Mouse (Mus musculus) midbrain, embryonic 14.5 days (tissue): ENCODE data around the gene Trmt6. TPM values are rescaled to one million over a fixed set of nuclear protein-coding genes. Genes with fewer than 3 reads are reported as not detected.

ENCODE experiments used
- ATAC-seq: fragments of 200-750 bp; cut with Nextera tagmentation; 2 replicates; pipeline ENCODE4 v1.8.0; 2017; ENCODE audit warnings: moderate number of reproducible peaks, moderate library complexity; ENCODE audit not compliant: low FRiP score, low TSS enrichment
- DNase-seq: peaks from one replicate; pipeline ENCODE4 v3.0.0-alpha.2; 2015
- H3K27ac ChIP-seq: fragments of 300-500 bp; sonication (generic); replicated peaks from 2 replicates; pipeline ENCODE4 v1.5.1; 2014; ENCODE audit warnings: mild to moderate bottlenecking, low read depth, low read length, moderate library complexity
- H3K27me3 ChIP-seq: fragments of 300-500 bp; sonication (generic); 2 replicates; pipeline ENCODE4 v1.6.1; 2014; ENCODE audit warnings: low read length, control low read depth, mixed read lengths; ENCODE audit not compliant: control insufficient read depth, insufficient read depth
- H3K36me3 ChIP-seq: fragments of 300-500 bp; sonication (generic); 2 replicates; pipeline ENCODE4 v1.6.1; 2014; ENCODE audit warnings: low read length, control low read depth; ENCODE audit not compliant: control insufficient read depth, insufficient read depth
- H3K4me1 ChIP-seq: fragments of 300-500 bp; sonication (generic); 2 replicates; pipeline ENCODE4 v1.6.1; 2014; ENCODE audit warnings: mild to moderate bottlenecking, antibody characterized with exemption, low read length, control low read depth; ENCODE audit not compliant: control insufficient read depth, insufficient read depth
- H3K4me2 ChIP-seq: fragments of 300-500 bp; sonication (generic); 2 replicates; pipeline ENCODE4 v1.6.1; 2014; ENCODE audit warnings: mild to moderate bottlenecking, low read length, moderate library complexity
- H3K4me3 ChIP-seq: fragments of 300-500 bp; sonication (generic); replicated peaks from 2 replicates; pipeline ENCODE4 v1.5.1; 2014; ENCODE audit warnings: low read depth, low read length
- H3K9ac ChIP-seq: fragments of 300-500 bp; sonication (generic); replicated peaks from 2 replicates; pipeline ENCODE4 v1.6.1; 2014; ENCODE audit warnings: mild to moderate bottlenecking, low read length, moderate library complexity
- H3K9me3 ChIP-seq: fragments of 300-500 bp; sonication (generic); 2 replicates; pipeline ENCODE4 v1.6.1; 2016; ENCODE audit warnings: low read length, control low read depth, mixed read lengths; ENCODE audit not compliant: control insufficient read depth
- WGBS: fragments of 180-500 bp; shearing (Covaris S2); extraction: QIAGEN DNeasy Blood & Tissue Kit; methylation state at CpG from one replicate; pipeline ENCODE4 v1.1.7; 2014; 5-methylcytosine and 5-hydroxymethylcytosine counted together
- polyA plus RNA-seq: library from polyadenylated mRNA; unstranded; fragments of >200 nt; fragmentation: Nextera tagmentation; extraction: Ambion mirVana; gene quantifications from 2 replicates; pipeline ENCODE4 v1.2.1, GENCODE M21; 2014

The Trmt6 gene
- polyA plus RNA-seq, 1 experiment from 2014 or later = 23.5 TPM

DNA sequence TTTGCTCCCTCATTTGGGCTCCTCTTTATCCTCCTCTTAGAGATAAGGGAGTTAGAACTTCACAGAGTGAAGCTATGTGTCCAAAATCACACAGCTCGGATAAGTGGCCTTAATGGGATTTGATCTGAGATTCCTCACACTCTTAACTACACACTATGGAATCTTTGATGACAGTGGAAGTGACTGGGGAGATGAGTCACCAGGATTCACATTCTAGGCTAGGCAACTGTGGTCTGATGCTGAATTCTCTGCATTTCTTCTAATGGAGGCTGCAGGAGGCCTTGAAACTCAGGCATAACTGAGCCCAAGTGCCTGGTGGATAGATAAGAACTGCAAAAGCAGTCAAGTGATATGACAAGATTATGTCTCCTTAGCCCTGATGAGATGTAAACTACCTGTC, 45.0 kb downstream of the Trmt6 start:
- Histone ChIP-seq H3K4me2 (no peak overlapping the region), H3K4me3 (no peak overlapping the region), H3K9ac (no peak overlapping the region), H3K36me3 (no peaks in the 10 kb centered on the region), H3K4me1 (no peaks in the 10 kb centered on the region), H3K9me3 (no peaks in the 10 kb centered on the region), H3K27ac (no peak overlapping the region), H3K27me3 (no peaks in the 10 kb centered on the region)
- no peak for ATAC-seq
- 75% methylated on average over 1 of the region's 1 CpGs for WGBS
- DNase-seq = no peak

DNA sequence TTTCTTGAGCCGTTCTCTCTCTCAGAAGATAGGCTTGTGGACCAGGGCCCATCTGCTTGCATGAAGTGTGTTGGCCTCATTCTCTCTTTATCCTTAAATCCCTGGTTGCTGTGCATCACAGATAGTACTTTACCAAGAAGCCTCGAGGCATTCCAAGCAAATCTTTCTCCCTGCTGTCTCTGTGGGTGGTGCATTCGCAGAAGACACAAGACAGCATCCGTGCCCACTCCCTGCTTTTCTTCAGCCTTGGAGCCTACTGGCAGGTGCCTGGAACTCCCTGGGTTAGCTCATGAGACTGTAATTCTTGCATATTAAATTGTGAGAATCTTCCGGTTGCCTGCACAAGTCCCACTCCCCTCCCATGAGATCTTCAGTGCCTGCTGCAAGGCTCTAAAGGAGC, 57.9 kb downstream of the Trmt6 start:
- DNase-seq (no peak), ATAC-seq (no peak)
- H3K4me3 ChIP-seq = no peak overlapping the region
- no peaks in the 10 kb centered on the region for H3K27me3 ChIP-seq
- 49% methylated on average over 5 of the region's 5 CpGs for WGBS
- no peaks in the 10 kb centered on the region for H3K4me1 ChIP-seq
- H3K27ac ChIP-seq = no peak overlapping the region
- H3K4me2 ChIP-seq = no peak overlapping the region
- H3K9me3 ChIP-seq = no peaks in the 10 kb centered on the region
- no peaks in the 10 kb centered on the region for H3K36me3 ChIP-seq
- no peak overlapping the region for H3K9ac ChIP-seq

Other genes with a start within 250 kb of the Trmt6 start
- 87.5 and 104 TPM in 2 replicates for gene Gpcpd1, start 228.3 kb downstream of the Trmt6 start, polyA plus RNA-seq
- 23.3 and 26.2 TPM in 2 replicates for gene Shld1, start 129.1 kb downstream of the Trmt6 start, polyA plus RNA-seq
- 62.0 and 62.4 TPM in 2 replicates for gene Chgb, start 34.8 kb downstream of the Trmt6 start, polyA plus RNA-seq
- gene Mcm8, start 86 bp upstream of the Trmt6 start, polyA plus RNA-seq = 4.6 and 7.1 TPM in 2 replicates
- gene Crls1, start 30.6 kb upstream of the Trmt6 start, polyA plus RNA-seq = 11.1 and 12.0 TPM in 2 replicates
- 0.09 and 0.14 TPM in 2 replicates for gene Lrrn4, start 64.8 kb upstream of the Trmt6 start, polyA plus RNA-seq
- 0.22 TPM in 1 of 2 replicates, not detected in the other for gene Fermt1, start 129.9 kb upstream of the Trmt6 start, polyA plus RNA-seq